Mouse (Mus musculus): ENCODE measurements around the gene Gramd1a. TPM values are rescaled to one million over a fixed set of nuclear protein-coding genes. Genes with fewer than 3 reads are reported as not detected.
A peak's percentile ranks its signal among the peaks of the same experiment; 100 is the strongest.

Gene Gramd1a
- polyA plus RNA-seq, 1 experiment from 2014 or later: 74.5 TPM

GRCm38 (mm10) chr7:31163666-31164577 is 8.2 kb upstream of the Gramd1a start:
- no peak overlapping the region for H3K4me3 ChIP-seq
- H3K4me1 ChIP-seq: no peaks in the 10 kb centered on the region
- no peak overlapping the region for H3K27ac ChIP-seq
- WGBS: 72% methylated on average over 3 of the region's 3 CpGs
- no peaks in the 10 kb centered on the region for H3K36me3 ChIP-seq (replicated peaks)
- H3K9me3 ChIP-seq: peaks cover 7% of the 10 kb centered on the region; the same call in 1 of the 2 replicates
- no peak for DNase-seq (ENCODE audit: extremely low spot score, low spot score)
- H3K27me3 ChIP-seq (ENCODE audit: poor library complexity, severe bottlenecking): no peaks in the 10 kb centered on the region

- DNase-seq (ENCODE audit: extremely low spot score, low spot score): no peak
- no peak overlapping the region for H3K27ac ChIP-seq
- no peaks in the 10 kb centered on the region for H3K27me3 ChIP-seq (ENCODE audit: poor library complexity, severe bottlenecking)
- no peaks in the 10 kb centered on the region for H3K36me3 ChIP-seq (replicated peaks)
- 83% methylated on average over 11 of the region's 11 CpGs for WGBS
- H3K4me3 ChIP-seq: no peak overlapping the region
- no peaks in the 10 kb centered on the region for H3K4me1 ChIP-seq
- H3K9me3 ChIP-seq: peaks cover 7% of the 10 kb centered on the region; the same call in 1 of the 2 replicates
Observed at GRCm38 (mm10) chr7:31162324-31162723, 6.6 kb upstream of the Gramd1a start.

GRCm38 (mm10) chr7:31161831-31162230 is 6.1 kb upstream of the Gramd1a start:
- Histone ChIP-seq H3K36me3 (replicated peaks) (no peaks in the 10 kb centered on the region), H3K27ac (no peak overlapping the region), H3K4me3 (no peak overlapping the region), H3K27me3 (ENCODE audit: poor library complexity, severe bottlenecking) (no peaks in the 10 kb centered on the region), H3K4me1 (no peaks in the 10 kb centered on the region), H3K9me3 (peaks cover 7% of the 10 kb centered on the region; the same call in 1 of the 2 replicates)
- 64% methylated on average over 3 of the region's 3 CpGs for WGBS
- DNase-seq (ENCODE audit: extremely low spot score, low spot score): no peak

GRCm38 (mm10) chr7:31161246-31161645 is 5.5 kb upstream of the Gramd1a start:
- peaks cover 7% of the 10 kb centered on the region; the same call in 1 of the 2 replicates for H3K9me3 ChIP-seq
- no peak for DNase-seq (ENCODE audit: extremely low spot score, low spot score)
- H3K4me3 ChIP-seq: no peak overlapping the region
- no peaks in the 10 kb centered on the region for H3K27me3 ChIP-seq (ENCODE audit: poor library complexity, severe bottlenecking)
- 85% methylated on average over 3 of the region's 3 CpGs for whole genome bisulfite sequencing
- no peaks in the 10 kb centered on the region for H3K36me3 ChIP-seq (replicated peaks)
- H3K27ac ChIP-seq: no peak overlapping the region
- H3K4me1 ChIP-seq: peaks cover 3% of the 10 kb centered on the region

GRCm38 (mm10) chr7:31160763-31161162 is 5.1 kb upstream of the Gramd1a start:
- 91% methylated on average over 5 of the region's 5 CpGs for WGBS
- H3K9me3 ChIP-seq: peaks cover 2% of the 10 kb centered on the region; the same call in 1 of the 2 replicates
- no peak for DNase-seq (ENCODE audit: extremely low spot score, low spot score)
- no peak overlapping the region for H3K27ac ChIP-seq
- no peaks in the 10 kb centered on the region for H3K36me3 ChIP-seq (replicated peaks)
- no peak overlapping the region for H3K4me3 ChIP-seq
- peaks cover 8% of the 10 kb centered on the region for H3K4me1 ChIP-seq
- no peaks in the 10 kb centered on the region for H3K27me3 ChIP-seq (ENCODE audit: poor library complexity, severe bottlenecking)

- Histone ChIP-seq H3K36me3 (replicated peaks) (no peaks in the 10 kb centered on the region), H3K27me3 (ENCODE audit: poor library complexity, severe bottlenecking) (no peaks in the 10 kb centered on the region), H3K27ac (peak overlapping the region; percentile 74), H3K4me1 (peaks cover 20% of the 10 kb centered on the region), H3K9me3 (no peaks in the 10 kb centered on the region), H3K4me3 (no peak overlapping the region)
- DNase-seq (ENCODE audit: extremely low spot score, low spot score): no peak
- 47% methylated on average over 18 of the region's 19 CpGs for WGBS
Observed at GRCm38 (mm10) chr7:31156034-31156928, 585 bp upstream of the Gramd1a start.

- 88% methylated on average over 6 of the region's 6 CpGs for WGBS
- H3K9me3 ChIP-seq: no peaks in the 10 kb centered on the region
Observed at GRCm38 (mm10) chr7:31153536-31154320, 2.0 kb downstream of the Gramd1a start.

GRCm38 (mm10) chr7:31151301-31152241 is 4.1 kb downstream of the Gramd1a start:
- Histone ChIP-seq H3K27ac (peak overlapping the region; percentile 98), H3K36me3 (replicated peaks) (peaks cover 12% of the 10 kb centered on the region), H3K4me1 (peaks cover 57% of the 10 kb centered on the region), H3K27me3 (ENCODE audit: poor library complexity, severe bottlenecking) (no peaks in the 10 kb centered on the region), H3K9me3 (no peaks in the 10 kb centered on the region), H3K4me3 (peak overlapping the region; percentile 88)
- DNase-seq (ENCODE audit: extremely low spot score, low spot score): peak; percentile 52
- 21% methylated on average over 23 of the region's 23 CpGs for WGBS

More at GRCm38 (mm10) chr7:31153536-31154320, 2.0 kb downstream of the Gramd1a start:
- Histone ChIP-seq H3K27me3 (ENCODE audit: poor library complexity, severe bottlenecking) (no peaks in the 10 kb centered on the region), H3K27ac (no peak overlapping the region), H3K36me3 (replicated peaks) (no peaks in the 10 kb centered on the region), H3K4me3 (no peak overlapping the region), H3K4me1 (peaks cover 41% of the 10 kb centered on the region)
- DNase-seq (ENCODE audit: extremely low spot score, low spot score): no peak

- H3K27ac ChIP-seq: peak overlapping the region; percentile 98
- under 1% methylated on average over 63 of the region's 63 CpGs for WGBS
Observed at GRCm38 (mm10) chr7:31150566-31151300, 5.0 kb downstream of the Gramd1a start.

GRCm38 (mm10) chr7:31149751-31150565 is 5.7 kb downstream of the Gramd1a start:
- H3K36me3 ChIP-seq (replicated peaks): peaks cover 29% of the 10 kb centered on the region
- no peaks in the 10 kb centered on the region for H3K27me3 ChIP-seq (ENCODE audit: poor library complexity, severe bottlenecking)
- peaks cover 44% of the 10 kb centered on the region for H3K4me1 ChIP-seq
- no peak for DNase-seq (ENCODE audit: extremely low spot score, low spot score)
- 4% methylated on average over 20 of the region's 20 CpGs for WGBS
- H3K4me3 ChIP-seq: peak overlapping the region; percentile 88
- peak overlapping the region; percentile 98 for H3K27ac ChIP-seq
- H3K9me3 ChIP-seq: 0 out of 2 replicates have a peak, but pooled peaks cover 2% of the 10 kb centered on the region

More at GRCm38 (mm10) chr7:31150566-31151300, 5.0 kb downstream of the Gramd1a start:
- H3K36me3 ChIP-seq (replicated peaks): peaks cover 21% of the 10 kb centered on the region
- no peaks in the 10 kb centered on the region for H3K27me3 ChIP-seq (ENCODE audit: poor library complexity, severe bottlenecking)
- peak; percentile 79 for DNase-seq (ENCODE audit: extremely low spot score, low spot score)
- peaks cover 49% of the 10 kb centered on the region for H3K4me1 ChIP-seq
- H3K4me3 ChIP-seq: peak overlapping the region; percentile 88
- 0 out of 2 replicates have a peak, but pooled peaks cover 2% of the 10 kb centered on the region for H3K9me3 ChIP-seq

Measured in forebrain, embryonic 10.5 days (tissue).